Mouse (Mus musculus): Measurements from ENCODE around the gene Nf1.

DNA sequence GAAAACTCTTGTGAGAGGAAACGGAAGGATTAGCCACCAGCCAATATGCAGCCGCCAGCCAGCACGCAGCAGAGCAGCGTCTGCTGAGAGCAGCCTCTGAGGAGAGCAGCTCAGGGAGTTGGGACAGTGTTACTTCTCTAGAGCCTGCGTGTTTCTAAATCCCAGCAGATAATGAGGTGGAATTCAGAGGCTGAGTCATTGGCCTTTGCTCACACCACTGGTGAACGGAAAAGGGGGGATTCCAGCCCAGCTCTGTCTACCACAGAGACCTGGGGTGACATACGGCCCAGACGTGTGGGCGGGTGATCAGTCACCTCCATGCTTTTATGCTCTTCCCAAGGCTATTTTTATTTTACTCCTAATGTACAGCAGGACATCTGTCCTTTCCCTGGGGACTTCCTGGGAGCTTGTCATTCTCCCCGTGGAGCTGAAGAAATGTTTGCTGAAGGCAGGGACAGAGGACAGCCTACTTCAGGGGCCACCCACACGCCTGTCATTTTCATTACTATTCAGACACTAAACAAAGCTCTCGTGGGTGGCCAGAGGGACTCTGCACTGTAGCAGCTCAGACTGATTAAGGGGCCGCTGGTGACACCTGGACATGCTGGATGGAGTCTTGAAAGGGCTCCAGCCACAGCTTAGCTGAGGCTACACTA, 271.6 kb downstream of the Nf1 start:
- TF ChIP-seq TAL1 (conservative IDR thresholded peaks at IDR 0.05; ENCODE audit: low read depth, low read length) (no peak), GATA1 (IDR thresholded peaks at IDR 0.05; ENCODE audit: borderline replicate concordance, low read length) (no peak)

Data from G1E (cell line).